Mouse (Mus musculus): ENCODE measurements around the gene Gadd45gip1.

The Gadd45gip1 gene

DNA sequence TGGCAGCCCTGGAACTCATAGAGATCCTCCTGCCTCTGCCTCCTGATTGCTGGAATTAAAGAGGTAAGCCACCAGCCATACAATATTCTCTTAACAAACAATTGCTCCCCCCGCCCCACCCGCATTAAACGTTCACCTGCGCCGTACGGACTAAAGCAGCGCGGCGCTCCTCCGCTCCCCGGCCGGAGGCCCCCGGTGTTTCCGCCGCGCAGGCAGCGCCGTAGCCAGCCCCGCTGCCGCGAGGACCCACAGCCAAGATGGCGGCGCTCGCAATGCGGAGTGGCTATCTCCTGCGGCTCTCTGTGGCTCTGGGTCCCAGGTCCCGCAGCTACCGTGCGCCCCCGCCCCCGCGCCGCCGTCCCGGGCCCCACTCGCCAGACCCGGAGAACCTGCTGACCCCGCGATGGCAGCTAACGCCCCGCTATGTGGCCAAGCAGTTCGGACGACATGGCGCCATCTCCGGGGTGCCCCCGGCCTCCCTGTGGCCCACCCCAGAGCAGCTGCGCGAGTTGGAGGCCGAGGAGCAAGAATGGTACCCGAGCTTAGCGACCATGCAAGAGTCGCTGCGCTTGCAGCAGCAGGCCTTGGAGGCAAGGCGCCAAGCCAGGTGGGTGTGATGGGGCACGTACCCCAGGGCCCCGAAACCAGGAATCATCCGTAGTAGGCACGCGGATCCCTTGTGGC is 854 bp downstream of the Gadd45gip1 start:
- peak; percentile 78 for DNase-seq (ENCODE audit: low spot score)

DNA sequence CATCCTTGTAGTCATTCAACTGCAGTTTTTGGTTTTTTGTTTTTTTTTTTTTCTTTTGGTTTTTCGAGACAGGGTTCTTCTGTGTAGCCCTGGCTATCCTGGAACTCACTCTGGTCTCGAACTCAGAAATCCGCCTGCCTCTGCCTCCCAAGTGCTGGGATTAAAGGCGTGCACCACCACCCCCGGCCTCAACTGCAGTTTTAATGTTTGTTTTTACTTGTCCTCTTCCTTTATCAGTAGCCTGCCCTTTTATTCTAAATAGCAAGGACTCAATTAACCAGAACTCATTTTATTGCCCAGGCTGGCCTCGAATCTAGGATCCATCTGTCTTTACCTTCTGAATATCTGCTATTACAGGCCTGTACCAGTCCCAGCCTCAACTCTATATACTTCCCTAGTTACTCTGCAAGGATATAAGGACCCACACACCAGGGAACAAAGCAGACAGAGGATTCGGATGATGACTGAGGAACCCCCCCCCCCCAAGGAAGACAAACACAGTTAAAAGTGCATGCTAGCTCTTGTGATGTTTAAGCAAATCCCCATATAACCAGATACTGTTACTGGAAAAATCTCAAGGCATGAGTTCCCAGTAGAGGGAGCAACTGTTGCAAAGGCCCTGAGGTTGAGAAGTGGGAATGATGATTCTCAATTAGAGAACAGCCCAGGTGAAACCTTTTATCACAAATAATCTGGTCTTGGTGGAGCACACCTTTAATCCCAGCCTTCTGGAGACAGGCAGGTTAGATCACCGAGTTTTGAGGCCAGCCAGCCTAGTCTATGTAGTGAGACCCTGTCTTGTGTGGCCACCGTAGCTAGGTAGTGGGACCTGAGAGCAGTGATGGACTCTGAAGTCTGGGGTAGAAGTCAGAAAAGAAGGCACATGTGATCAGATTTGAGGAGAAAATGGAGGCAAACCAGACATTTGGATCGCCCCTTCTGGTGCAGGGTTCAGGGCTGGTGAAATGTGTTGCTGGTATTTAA is 1.7 kb downstream of the Gadd45gip1 start:
- DNase-seq (ENCODE audit: low spot score): no peak

- no peak for DNase-seq (ENCODE audit: low spot score)
Measured at GRCm38 (mm10) chr8:84834002-84834865, 2.9 kb downstream of the Gadd45gip1 start.

DNA sequence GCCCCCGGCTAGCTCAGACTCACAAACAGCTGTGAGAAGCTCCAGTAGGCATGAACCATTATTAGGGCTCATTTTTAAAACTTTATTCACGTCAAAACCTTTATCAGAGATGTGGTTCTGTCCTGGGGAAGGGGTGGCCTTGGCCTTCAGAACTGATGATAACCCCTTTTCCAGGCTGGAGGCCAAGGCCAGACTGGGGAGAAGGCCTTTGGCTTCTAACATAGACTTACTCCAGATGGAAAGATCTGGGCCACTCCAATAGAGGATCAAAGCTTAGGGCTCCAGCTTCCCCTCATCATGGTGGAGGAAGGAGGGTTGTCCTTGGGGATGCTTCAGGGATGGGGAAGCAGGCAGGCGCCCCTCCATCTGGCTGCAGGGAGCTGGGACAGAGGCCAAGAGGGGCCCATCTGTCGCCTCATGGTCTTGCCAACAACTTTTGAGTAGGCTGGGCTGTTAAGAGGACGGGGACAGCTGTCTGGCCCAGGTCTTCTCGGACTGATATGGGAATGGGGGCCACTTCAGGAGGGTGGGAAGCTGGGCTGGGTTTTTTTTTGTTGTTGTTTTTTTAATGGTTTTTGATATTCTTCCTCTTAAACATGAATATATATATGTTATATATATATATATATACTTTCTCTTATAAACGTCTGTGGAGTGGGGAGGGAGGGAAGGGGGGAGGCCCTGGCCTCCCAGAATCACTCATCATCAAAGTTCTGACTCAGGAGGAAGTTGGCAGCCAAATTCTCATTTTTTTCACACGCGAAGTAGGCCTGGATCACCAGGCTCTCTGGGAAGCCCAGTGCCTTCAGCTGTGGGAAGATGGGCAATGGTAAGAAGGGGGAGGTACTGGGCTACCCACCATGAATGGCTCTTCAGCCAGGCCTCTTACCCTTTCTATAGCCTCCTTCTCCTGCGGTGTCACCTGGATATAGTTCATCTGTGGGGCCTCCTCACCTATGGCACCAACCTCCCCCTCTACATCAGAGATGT is 3.8 kb downstream of the Gadd45gip1 start:
- DNase-seq (ENCODE audit: low spot score): no peak

- DNase-seq (ENCODE audit: low spot score): peak; percentile 81
Measured at GRCm38 (mm10) chr8:84837149-84837911, 6.0 kb downstream of the Gadd45gip1 start.

GRCm38 (mm10) chr8:84837912-84838470 is 6.7 kb downstream of the Gadd45gip1 start:
- DNase-seq (ENCODE audit: low spot score): no peak

DNA sequence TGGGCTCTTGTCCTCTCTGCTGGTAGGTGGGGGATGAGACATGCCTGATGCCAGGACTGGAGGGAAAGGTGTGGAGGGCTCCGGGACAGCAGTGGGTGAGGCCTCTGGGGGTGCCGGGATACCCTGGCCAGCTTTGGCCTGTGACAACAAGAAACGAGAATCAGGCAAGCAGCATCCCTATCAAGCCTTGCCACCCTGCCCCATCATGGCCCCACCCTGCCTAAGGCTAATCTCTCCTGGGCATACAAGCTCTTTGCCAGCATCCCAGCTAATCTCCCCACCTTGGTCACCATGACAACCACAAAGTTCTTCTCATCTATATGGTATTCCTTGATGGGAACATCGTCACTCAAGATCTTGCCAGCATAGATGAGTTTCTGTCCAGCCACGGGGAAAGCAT is 7.2 kb downstream of the Gadd45gip1 start:
- DNase-seq (ENCODE audit: low spot score): no peak

GRCm38 (mm10) chr8:84839411-84839810 is 8.1 kb downstream of the Gadd45gip1 start:
- DNase-seq (ENCODE audit: low spot score): no peak

- no peak for DNase-seq (ENCODE audit: low spot score)
Measured at GRCm38 (mm10) chr8:84839875-84840247, 8.5 kb downstream of the Gadd45gip1 start.

- peak; percentile 99 for DNase-seq (ENCODE audit: low spot score)
Measured at GRCm38 (mm10) chr8:84840248-84840999, 9.1 kb downstream of the Gadd45gip1 start, which contains the start of gene Rad23a. TSS of gene Rad23a (minus strand) at chr8:84840665.

DNA sequence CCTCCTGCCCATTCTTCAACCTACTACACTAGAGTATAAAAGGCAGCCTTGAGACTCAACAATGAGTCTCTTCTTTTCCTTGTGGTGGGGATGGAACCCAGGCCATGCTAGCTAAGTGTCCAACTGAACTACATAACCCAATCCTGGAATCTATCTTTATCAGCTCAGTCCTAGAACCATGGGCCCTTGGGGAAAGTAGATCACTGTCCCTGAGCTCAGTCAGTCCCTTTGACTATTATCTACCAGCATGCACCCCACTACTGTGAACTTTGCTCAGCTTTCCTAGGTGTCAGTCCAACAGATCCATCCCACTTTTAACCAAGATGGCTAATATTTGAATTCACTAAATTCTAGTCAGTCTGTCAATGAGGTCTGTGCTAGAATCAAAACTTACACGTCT is 10.2 kb downstream of the Gadd45gip1 start:
- no peak for DNase-seq (ENCODE audit: low spot score)

DNA sequence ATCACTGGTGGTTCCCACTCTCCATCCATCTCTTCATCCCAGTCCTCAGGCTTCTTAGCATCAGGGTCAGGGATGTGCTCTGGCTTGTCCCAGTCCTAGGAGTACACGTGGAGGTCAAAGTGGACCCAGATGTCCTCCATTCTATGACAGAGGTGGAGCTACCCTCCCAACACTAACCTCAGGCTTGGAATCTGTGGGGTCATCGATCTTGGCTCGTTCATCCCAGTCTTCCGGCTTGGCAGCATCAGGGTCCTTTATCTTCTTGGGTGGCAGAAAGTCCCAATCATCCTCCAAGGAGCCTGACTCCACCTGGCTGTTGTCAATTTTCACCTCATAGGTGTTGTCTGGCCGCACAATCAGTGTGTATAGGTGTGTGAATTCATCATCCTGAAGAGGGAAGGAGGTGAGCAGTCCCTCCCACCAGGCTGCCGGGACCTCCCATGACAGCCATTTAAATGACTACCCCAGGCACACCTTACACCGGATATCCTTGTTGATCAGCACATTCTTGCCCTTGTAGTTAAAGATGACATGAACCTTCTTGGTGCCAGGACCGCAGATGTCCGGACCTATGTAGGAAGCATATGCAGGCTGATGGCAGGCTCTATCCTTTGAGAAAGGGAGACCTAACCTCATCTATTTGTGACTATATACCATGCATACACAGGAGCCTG is 13.2 kb downstream of the Gadd45gip1 start:
- DNase-seq (ENCODE audit: low spot score): no peak

DNA sequence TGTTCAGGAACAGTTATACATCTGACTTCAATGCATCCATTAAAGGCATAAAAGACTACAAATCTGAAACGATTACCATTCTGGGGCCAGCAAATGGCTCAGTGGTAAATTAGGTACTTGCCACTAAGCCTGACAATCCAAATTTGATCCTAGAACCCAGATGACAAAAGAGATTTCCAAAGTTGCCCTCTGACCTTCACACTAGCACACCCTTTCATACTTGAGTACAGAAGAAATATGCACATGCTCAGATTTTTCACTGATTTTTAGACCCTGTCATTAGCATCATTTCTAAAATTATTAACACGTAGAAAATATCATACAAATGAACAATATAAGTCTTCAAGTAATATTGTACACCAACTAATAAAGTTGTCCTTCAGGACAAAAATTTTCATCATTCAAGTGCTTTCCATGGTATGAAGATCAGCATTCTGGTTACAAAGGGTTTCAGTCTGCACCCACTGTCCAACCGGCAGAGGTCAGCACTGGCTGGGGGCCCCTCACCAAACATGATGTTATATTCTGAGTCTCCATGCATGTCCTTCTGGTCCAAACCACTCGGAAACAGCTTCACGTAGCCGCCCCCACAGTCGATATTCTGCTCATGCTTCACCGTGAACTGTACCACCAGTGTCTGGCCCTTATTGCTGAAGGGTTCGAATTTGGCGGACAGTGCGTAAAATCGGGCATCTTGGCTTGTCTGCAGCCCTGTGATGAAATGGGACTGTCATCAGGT is 14.2 kb downstream of the Gadd45gip1 start:
- DNase-seq (ENCODE audit: low spot score): peak; percentile 58

DNA sequence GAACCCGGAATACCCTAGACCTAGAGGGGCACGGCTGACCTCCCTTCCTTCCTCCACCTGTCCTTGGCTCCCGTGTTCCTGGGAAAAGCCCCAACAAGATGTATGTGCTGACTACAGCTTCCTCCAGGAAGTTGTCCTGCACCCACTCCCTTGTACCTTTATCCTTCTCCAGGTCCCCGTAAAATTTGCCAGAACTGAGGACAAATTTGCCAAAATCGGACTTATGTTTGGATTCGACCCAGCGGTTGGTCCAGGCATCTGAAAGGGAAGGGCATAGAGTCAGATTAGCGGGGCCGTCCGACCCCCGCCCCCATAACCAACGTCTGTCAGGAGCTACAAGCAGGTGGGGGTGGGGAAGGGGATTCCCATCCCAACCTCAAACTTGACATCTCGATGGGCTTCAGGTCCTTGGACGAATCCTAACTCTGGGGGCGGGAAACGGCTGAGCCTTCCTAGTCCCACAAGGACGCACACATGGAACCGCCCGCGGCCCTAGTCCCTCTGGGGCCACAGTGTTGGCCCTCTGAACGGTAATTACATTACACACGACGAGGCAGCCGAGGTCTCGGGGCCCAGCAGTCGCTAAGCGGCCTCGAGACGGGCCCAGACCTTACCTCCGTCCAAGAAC is 14.9 kb downstream of the Gadd45gip1 start:
- DNase-seq (ENCODE audit: low spot score): no peak

DNA sequence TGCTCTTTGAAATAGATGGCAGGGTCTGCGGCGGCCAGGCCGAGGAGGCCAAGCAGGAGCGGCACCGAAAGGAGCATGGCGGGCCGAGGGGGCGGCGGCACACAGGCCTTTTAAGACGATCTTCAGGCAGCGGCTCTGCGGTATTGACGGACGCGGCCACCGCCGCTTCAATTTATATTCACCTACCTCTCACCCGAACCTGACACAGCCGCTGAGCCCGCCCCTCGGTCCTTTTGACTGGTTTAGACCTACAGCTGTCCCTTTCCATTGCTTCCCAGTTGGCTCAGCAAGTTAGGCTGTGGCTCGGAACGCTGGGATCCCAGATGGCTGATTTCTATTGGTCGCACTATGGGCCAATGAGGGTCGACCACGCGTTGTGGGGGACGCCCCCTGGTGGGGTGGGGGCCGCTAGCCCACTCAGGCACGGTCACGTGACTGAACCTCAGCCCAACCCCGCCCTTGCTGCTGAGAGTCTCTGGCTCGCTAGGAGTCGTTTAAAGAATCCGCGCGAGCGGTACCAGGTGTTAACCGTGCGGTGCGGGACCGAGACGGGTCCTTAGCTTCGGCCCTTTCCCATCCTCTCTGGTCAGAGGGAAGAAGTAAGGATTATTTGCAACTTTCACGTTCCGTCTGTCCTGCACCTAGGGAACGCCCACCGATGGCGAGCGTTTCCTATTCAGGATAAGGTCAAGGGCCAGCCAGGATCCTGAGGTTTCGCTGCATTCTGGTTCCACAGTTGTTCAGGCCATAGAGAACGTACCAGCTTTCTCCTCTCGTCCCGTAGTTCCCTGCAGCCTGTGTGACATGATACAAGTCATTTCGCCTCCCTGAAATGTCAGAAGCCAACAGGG is 15.6 kb downstream of the Gadd45gip1 start, which contains the start of gene Calr:
Gene Calr, minus strand, starts transcription at position 213 of the 851 bp plus-strand sequence.
- DNase-seq (ENCODE audit: low spot score): peak; percentile 100

All from embryo, embryonic 10 days (tissue).